Mouse (Mus musculus): ENCODE measurements around the gene Kdf1. TPM values are rescaled to one million over a fixed set of nuclear protein-coding genes. Genes with fewer than 3 reads are reported as not detected.

The Kdf1 gene
- total RNA-seq, 2 experiments from 2014 or later: not detected

Small RNAs within 50 kb of the gene (microRNA-seq; reads per million reads assigned to microRNA genes)
- 0 reads per million in 2 experiments for gene Gm23158

Other genes with a start within 250 kb of the Kdf1 start
- 10 to 100 TPM; 81.7 to 87.9 TPM for gene Tmem222, start 241.2 kb upstream of the Kdf1 start, total RNA-seq (2021)
- 10 to 100 TPM; 56.6 to 60.8 TPM for gene Wdtc1, start 165.5 kb upstream of the Kdf1 start, total RNA-seq (2021)
- 10 to 100 TPM; 41.5 to 46.7 TPM for gene Slc9a1, start 149.3 kb upstream of the Kdf1 start, total RNA-seq (2021)
- not detected for gene Tent5b, start 38.8 kb upstream of the Kdf1 start, total RNA-seq (2021)
- 100 to 1,000 TPM; 150 to 170 TPM for gene Trnp1, start 20.4 kb upstream of the Kdf1 start, total RNA-seq (2021)
- 100 to 1,000 TPM; 102 TPM for gene Nudc, start 27.0 kb downstream of the Kdf1 start, total RNA-seq (2021)
- not detected for gene Nr0b2, start 34.4 kb downstream of the Kdf1 start, total RNA-seq (2021)
- 1 to 10 TPM; 9.2 to 9.6 TPM for gene Gpatch3, start 55.8 kb downstream of the Kdf1 start, total RNA-seq (2021)
- 10 to 100 TPM in 1 of 2 experiments, 1 to 10 TPM in 1; 9.5 to 10.6 TPM for gene Gpn2, start 65.4 kb downstream of the Kdf1 start, total RNA-seq (2021)
- gene Sfn, start 83.2 kb downstream of the Kdf1 start, total RNA-seq (2021): 1 to 10 TPM; 1.0 to 1.4 TPM
- 10 to 100 TPM; 29.3 to 32.9 TPM for gene Zdhhc18, start 131.2 kb downstream of the Kdf1 start, total RNA-seq (2021)
- gene Pigv, start 153.7 kb downstream of the Kdf1 start, total RNA-seq (2021): 1 to 10 TPM; 6.2 TPM
- 10 to 100 TPM; 74.1 to 75.8 TPM for gene Arid1a, start 237.8 kb downstream of the Kdf1 start, total RNA-seq (2021)